Mouse (Mus musculus) bone marrow macrophage, adult 2 months (primary cell): ENCODE measurements at regions not wholly inside any gene's neighbourhood (a gene's known extent, or its start where the extent isn't known, plus 50 kb on each side); places are given as distances from the start of the nearest gene placed in this dataset.

Experiments used
- CTCF ChIP-seq: IDR thresholded peaks from 2 replicates; pipeline ENCODE4 v1.5.1; 2012; ENCODE audit warnings: low read depth, mild to moderate bottlenecking, low read length, moderate library complexity
- POLR2A ChIP-seq: IDR thresholded peaks from 2 replicates; pipeline ENCODE4 v1.6.1; 2012; ENCODE audit warnings: mild to moderate bottlenecking, low read depth, low read length, borderline replicate concordance

GRCm38 (mm10) chr3:149084861-149085598 is 94.7 kb upstream of the Adgrl2 start:
- TF ChIP-seq CTCF = no peak
- TF ChIP-seq POLR2A = no peak
